Mouse (Mus musculus) heart, embryonic 10.5 days (tissue): Measurements from ENCODE around the gene Dhrs7c. TPM values are rescaled to one million over a fixed set of nuclear protein-coding genes. Genes with fewer than 3 reads are reported as not detected.

ENCODE experiments used
- DNase-seq: peaks from one replicate; pipeline ENCODE4 v3.0.0-alpha.2; 2017; ENCODE audit warnings: low spot score
- H3K27ac ChIP-seq: fragments of 300-500 bp; sonication (generic); 2 replicates; pipeline ENCODE4 v1.5.1; 2016; ENCODE audit warnings: mild to moderate bottlenecking
- H3K27me3 ChIP-seq: fragments of 300-500 bp; sonication (generic); 2 replicates; pipeline ENCODE4 v1.6.1; 2016; ENCODE audit warnings: mild to moderate bottlenecking; ENCODE audit not compliant: poor library complexity, insufficient read depth, severe bottlenecking
- H3K36me3 ChIP-seq: fragments of 300-500 bp; sonication (generic); 2 replicates; pipeline ENCODE4 v1.6.1; 2016; ENCODE audit warnings: mild to moderate bottlenecking, moderate library complexity
- H3K4me1 ChIP-seq: fragments of 300-500 bp; sonication (generic); 2 replicates; pipeline ENCODE4 v1.6.1; 2016; ENCODE audit warnings: mild to moderate bottlenecking
- H3K4me3 ChIP-seq: fragments of 300-500 bp; sonication (generic); 2 replicates; pipeline ENCODE4 v1.5.1; 2016; ENCODE audit warnings: mild to moderate bottlenecking, moderate library complexity
- H3K9me3 ChIP-seq: fragments of 300-500 bp; sonication (generic); 2 replicates; pipeline ENCODE4 v1.6.1; 2016; ENCODE audit warnings: mild to moderate bottlenecking, moderate library complexity
- WGBS: fragments of 180-500 bp; shearing (Covaris S2); methylation state at CpG from one replicate; pipeline ENCODE4 v1.1.7; 2016; 5-methylcytosine and 5-hydroxymethylcytosine counted together
- polyA plus RNA-seq: library from polyadenylated mRNA; unstranded; fragments of >200 nt; fragmentation: Nextera tagmentation; extraction: Ambion mirVana; gene quantifications from 2 replicates; pipeline ENCODE4 v1.2.1, GENCODE M21; 2016

The Dhrs7c gene
- polyA plus RNA-seq, 1 experiment from 2014 or later, result not detected

DNA sequence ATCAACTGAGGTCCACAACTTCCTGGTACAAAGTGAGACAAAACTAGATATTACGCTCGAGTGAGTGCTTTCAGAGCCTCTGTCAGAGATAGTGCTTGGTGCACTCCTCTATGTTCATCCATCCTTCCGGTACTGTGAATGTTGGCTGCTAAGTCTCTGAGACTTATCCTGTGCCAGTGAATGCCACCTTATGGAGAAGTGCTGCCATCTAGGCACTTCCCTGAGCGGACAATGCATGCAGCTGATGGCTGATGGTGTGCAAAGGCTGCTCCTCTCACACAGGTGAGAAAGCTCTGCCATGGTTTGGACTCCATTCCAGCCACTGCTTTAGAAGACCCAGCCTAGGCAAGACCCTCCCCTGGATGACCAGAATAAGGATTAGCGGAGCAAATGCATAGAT is 10.1 kb downstream of the Dhrs7c start:
- Histone ChIP-seq H3K9me3 (no peaks in the 10 kb centered on the region), H3K4me3 (no peak overlapping the region), H3K4me1 (0 out of 2 replicates have a peak, but pooled peaks cover 6% of the 10 kb centered on the region), H3K27me3 (no peaks in the 10 kb centered on the region), H3K36me3 (no peaks in the 10 kb centered on the region), H3K27ac (no peak overlapping the region)
- WGBS, result 70% methylated on average over 5 of the region's 5 CpGs
- DNase-seq, result no peak

- DNase-seq, result no peak
- WGBS, result 72% methylated on average over 6 of the region's 6 CpGs
Measured at GRCm38 (mm10) chr11:67811535-67811934, 13.5 kb downstream of the Dhrs7c start.

GRCm38 (mm10) chr11:67819604-67820003 is 21.6 kb downstream of the Dhrs7c start:
- Histone ChIP-seq H3K27ac (peak overlapping the region; percentile 52; the same call in 1 of the 2 replicates), H3K4me3 (peak overlapping the region; percentile 46; the same call in 1 of the 2 replicates), H3K36me3 (no peaks in the 10 kb centered on the region), H3K9me3 (no peaks in the 10 kb centered on the region), H3K4me1 (peaks cover 7% of the 10 kb centered on the region; the same call in 1 of the 2 replicates), H3K27me3 (no peaks in the 10 kb centered on the region)
- WGBS, result 17% methylated on average over 5 of the region's 5 CpGs
- DNase-seq, result no peak

More at GRCm38 (mm10) chr11:67811535-67811934, 13.5 kb downstream of the Dhrs7c start:
- H3K4me1 ChIP-seq, result 0 out of 2 replicates have a peak, but pooled peaks cover 6% of the 10 kb centered on the region
- H3K27ac ChIP-seq, result no peak overlapping the region
- H3K36me3 ChIP-seq, result no peaks in the 10 kb centered on the region
- no peaks in the 10 kb centered on the region for H3K27me3 ChIP-seq
- H3K4me3 ChIP-seq, result no peak overlapping the region
- no peaks in the 10 kb centered on the region for H3K9me3 ChIP-seq

- Histone ChIP-seq H3K9me3 (no peaks in the 10 kb centered on the region), H3K4me3 (no peak overlapping the region), H3K36me3 (no peaks in the 10 kb centered on the region), H3K4me1 (peaks cover 10% of the 10 kb centered on the region), H3K27ac (no peak overlapping the region; the same call in 1 of the 2 replicates), H3K27me3 (no peaks in the 10 kb centered on the region)
- WGBS, result 21% methylated on average over 4 of the region's 4 CpGs
- DNase-seq, result no peak
Measured at GRCm38 (mm10) chr11:67820221-67820620, 22.2 kb downstream of the Dhrs7c start.

DNA sequence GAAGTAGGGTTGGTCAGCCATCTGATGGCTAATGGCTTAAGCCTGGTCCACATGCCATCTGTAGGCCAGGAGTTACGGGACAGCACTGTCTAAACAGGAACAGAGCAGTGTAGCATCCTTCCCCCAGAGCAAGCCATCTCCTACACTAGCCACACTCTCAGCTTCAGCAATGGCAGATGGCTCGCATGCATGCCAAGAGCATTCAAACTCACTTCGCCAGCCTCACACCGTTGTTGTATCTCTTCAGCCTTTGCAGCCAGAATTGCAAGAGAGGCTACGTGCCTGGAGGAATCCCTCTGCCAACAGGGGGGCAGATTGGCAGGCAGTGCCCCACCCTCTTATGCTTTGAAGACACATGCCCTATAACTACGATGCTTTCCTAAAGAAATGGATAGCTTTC is 23.6 kb downstream of the Dhrs7c start:
- no peak overlapping the region for H3K27ac ChIP-seq
- peaks cover 19% of the 10 kb centered on the region for H3K4me1 ChIP-seq
- 78% methylated on average over 6 of the region's 6 CpGs for WGBS
- DNase-seq, result no peak
- H3K4me3 ChIP-seq, result no peak overlapping the region
- no peaks in the 10 kb centered on the region for H3K9me3 ChIP-seq
- H3K27me3 ChIP-seq, result no peaks in the 10 kb centered on the region
- H3K36me3 ChIP-seq, result no peaks in the 10 kb centered on the region

DNA sequence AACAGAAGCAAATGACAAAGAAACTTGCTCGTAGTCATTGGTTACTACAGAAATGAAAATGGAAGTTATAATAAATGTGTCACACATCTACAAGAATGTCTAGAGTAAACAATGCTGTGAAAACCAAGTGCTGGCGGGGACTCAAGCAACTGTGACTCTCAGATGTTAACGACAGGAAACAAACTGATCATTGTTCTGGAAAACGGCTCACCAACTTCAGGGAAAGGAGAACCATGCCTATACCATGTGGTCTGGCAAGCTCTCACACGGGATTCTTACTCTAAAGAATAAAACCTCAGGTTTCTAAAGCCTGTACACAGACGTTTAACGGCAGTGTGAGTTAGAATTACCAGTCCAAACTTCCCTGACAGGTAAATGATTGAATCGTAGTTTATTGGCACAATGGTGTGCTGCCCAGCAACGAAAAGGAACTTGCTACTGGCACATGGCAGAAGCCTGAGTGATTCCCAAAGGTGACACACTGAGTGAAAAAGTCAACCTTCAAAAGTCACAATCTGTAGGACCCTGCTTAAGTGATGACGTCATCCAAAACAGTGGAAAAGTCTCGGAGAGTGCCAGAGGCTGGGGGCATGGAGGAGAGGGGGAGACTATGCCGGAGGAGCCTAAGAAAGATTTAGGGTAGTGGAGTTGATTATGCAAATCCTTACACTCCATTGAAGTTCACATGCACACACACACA is 30.5 kb downstream of the Dhrs7c start:
- Histone ChIP-seq H3K4me3 (no peak overlapping the region), H3K36me3 (no peaks in the 10 kb centered on the region), H3K4me1 (peaks cover 17% of the 10 kb centered on the region), H3K9me3 (no peaks in the 10 kb centered on the region), H3K27ac (0 out of 2 replicates have a peak overlapping the region, but pooled peaks have one; percentile 6), H3K27me3 (no peaks in the 10 kb centered on the region)
- DNase-seq, result no peak
- 55% methylated on average over 12 of the region's 12 CpGs for WGBS

DNA sequence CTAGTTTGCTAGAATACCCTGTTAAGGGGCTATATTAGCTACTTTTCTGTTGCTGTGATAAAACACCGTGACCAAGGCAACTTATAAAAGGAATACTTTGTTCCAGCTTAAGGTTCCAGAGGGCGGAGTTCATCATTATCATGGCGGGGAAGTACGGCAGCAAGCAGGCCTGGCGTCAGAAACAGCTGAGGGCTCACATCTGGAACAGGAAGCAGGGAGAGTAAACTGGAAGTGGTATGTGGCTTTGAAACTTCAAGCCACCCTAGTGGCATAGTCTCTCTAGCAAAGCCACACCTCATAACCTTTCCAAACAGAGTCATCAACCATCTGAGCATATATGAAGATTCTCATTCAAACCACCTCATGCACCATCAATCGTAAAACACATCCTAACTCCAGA is 31.5 kb downstream of the Dhrs7c start:
- H3K36me3 ChIP-seq, result no peaks in the 10 kb centered on the region
- no peaks in the 10 kb centered on the region for H3K27me3 ChIP-seq
- H3K9me3 ChIP-seq, result no peaks in the 10 kb centered on the region
- no peak overlapping the region for H3K4me3 ChIP-seq
- H3K27ac ChIP-seq, result no peak overlapping the region
- H3K4me1 ChIP-seq, result peaks cover 17% of the 10 kb centered on the region
- WGBS, result 69% methylated on average over 6 of the region's 6 CpGs
- no peak for DNase-seq

DNA sequence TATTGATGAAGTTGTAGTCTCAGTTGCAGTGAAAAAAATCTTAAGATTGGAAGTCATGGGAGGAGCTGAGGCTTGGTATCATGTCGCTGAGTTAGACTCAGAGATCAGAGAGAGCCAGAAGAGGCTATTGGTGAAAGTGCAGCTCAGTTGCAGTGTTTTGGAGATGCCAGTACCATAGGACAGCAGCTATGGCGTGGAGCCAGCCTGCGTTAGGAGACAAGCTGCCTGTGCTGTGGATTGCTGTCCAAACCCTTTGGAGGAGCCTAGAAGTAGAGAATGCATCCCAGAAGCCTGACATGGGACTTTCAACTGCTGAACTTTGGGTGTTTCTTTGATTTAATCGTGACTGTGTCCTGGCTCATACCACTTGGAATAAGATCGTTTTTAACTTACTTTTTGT is 33.8 kb downstream of the Dhrs7c start:
- Histone ChIP-seq H3K4me3 (no peak overlapping the region), H3K27me3 (no peaks in the 10 kb centered on the region), H3K27ac (no peak overlapping the region), H3K9me3 (no peaks in the 10 kb centered on the region), H3K4me1 (peaks cover 11% of the 10 kb centered on the region; the same call in 1 of the 2 replicates), H3K36me3 (no peaks in the 10 kb centered on the region)
- WGBS, result 67% methylated on average over 5 of the region's 5 CpGs
- no peak for DNase-seq

DNA sequence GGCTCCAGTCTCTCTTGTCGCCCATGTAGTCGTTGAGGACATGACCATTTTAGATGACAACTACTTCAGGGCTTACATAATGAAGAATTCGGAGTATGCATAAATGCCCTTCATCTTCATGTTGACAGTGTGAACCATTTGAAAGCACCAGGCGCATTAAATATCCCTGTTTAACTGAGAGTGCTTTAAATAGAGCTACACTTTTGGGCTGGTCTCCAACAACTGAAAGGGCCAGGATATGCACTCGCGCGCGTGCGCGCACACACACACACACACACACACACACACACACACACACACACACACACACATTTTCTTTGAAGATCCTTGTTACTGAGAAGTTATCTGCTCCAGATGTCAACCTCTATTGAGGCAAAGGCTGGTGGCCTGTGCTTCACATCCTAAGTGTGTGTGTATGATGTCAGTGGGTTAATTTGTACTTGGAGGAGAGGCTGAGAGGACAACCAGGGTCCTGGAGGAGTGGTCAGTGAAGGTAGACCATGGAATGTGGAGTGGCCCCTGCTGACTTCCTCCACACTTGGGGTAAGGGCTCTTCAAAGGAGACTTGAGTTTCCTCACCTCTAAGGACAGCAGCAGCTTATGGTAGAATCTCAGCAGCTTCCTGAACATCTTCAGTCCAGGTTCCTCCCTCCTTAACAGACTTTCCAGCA is 37.6 kb downstream of the Dhrs7c start:
- H3K36me3 ChIP-seq, result no peaks in the 10 kb centered on the region
- H3K9me3 ChIP-seq, result no peaks in the 10 kb centered on the region
- H3K4me3 ChIP-seq, result no peak overlapping the region
- no peak overlapping the region for H3K27ac ChIP-seq
- peaks cover 6% of the 10 kb centered on the region; the same call in 1 of the 2 replicates for H3K4me1 ChIP-seq
- 82% methylated on average over 10 of the region's 10 CpGs for WGBS
- H3K27me3 ChIP-seq, result no peaks in the 10 kb centered on the region
- DNase-seq, result no peak

DNA sequence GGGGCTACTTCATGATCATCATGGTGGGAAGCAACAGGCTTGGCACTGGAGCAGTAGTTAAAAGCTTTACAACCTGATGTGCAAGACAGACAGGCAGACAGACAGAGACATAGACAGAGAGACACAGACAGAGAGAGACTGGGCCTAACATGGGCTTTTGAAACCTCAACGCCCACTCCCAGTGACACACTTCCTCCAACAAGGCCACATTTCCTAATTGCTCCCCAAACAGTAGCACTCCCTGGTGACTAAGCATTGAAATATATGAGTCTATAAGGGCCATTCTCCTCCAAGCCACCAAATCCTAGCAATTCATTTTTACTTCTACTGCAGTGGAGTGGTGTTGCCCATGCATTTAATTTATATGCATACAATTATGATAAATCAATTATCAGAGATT is 41.8 kb downstream of the Dhrs7c start:
- peaks cover 6% of the 10 kb centered on the region; the same call in 1 of the 2 replicates for H3K4me1 ChIP-seq
- no peaks in the 10 kb centered on the region for H3K9me3 ChIP-seq
- WGBS, result 80% methylated on average over 1 of the region's 1 CpGs
- H3K27ac ChIP-seq, result no peak overlapping the region
- no peaks in the 10 kb centered on the region for H3K27me3 ChIP-seq
- no peak overlapping the region for H3K4me3 ChIP-seq
- no peaks in the 10 kb centered on the region for H3K36me3 ChIP-seq
- DNase-seq, result no peak

DNA sequence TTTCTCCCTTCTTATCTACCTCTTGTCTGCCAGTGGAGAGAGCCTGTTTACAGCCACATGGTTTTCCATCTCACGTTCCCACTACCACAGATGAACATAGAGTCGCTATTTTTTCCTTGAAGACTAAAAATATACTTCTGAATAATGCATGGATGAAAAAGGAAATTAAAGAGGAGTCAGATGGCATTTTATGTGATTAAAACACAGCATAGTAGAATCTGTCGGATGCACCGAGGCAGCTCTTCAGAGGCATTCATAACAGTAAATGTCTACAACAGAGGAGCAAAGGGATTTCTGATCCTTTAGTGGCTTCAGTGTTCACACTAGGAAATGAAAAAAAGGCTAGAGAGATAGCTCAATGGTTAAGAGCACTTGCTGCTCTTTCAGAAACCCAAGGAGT is 47.2 kb downstream of the Dhrs7c start:
- Histone ChIP-seq H3K36me3 (no peaks in the 10 kb centered on the region), H3K27me3 (no peaks in the 10 kb centered on the region), H3K9me3 (no peaks in the 10 kb centered on the region), H3K27ac (no peak overlapping the region), H3K4me3 (no peak overlapping the region), H3K4me1 (no peaks in the 10 kb centered on the region)
- 79% methylated on average over 4 of the region's 4 CpGs for WGBS
- no peak for DNase-seq

GRCm38 (mm10) chr11:67851770-67852169 is 53.8 kb downstream of the Dhrs7c start:
- WGBS, result 62% methylated on average over 5 of the region's 5 CpGs
- H3K36me3 ChIP-seq, result no peaks in the 10 kb centered on the region
- no peak overlapping the region for H3K4me3 ChIP-seq
- no peaks in the 10 kb centered on the region for H3K27me3 ChIP-seq
- no peak overlapping the region for H3K27ac ChIP-seq
- H3K9me3 ChIP-seq, result no peaks in the 10 kb centered on the region
- no peak for DNase-seq
- H3K4me1 ChIP-seq, result no peaks in the 10 kb centered on the region

GRCm38 (mm10) chr11:67853996-67854395 is 56.0 kb downstream of the Dhrs7c start:
- Histone ChIP-seq H3K4me1 (no peaks in the 10 kb centered on the region; the same call in 1 of the 2 replicates), H3K9me3 (no peaks in the 10 kb centered on the region), H3K27ac (no peak overlapping the region), H3K27me3 (no peaks in the 10 kb centered on the region), H3K36me3 (no peaks in the 10 kb centered on the region), H3K4me3 (no peak overlapping the region)
- no peak for DNase-seq
- WGBS, result 41% methylated on average over 6 of the region's 6 CpGs
